Mouse (Mus musculus): Measurements from ENCODE around the gene Plekhg2.

- TF ChIP-seq CTCF (IDR thresholded peaks at IDR 0.05; ENCODE audit: low read depth, low read length): no peak
- TF ChIP-seq POLR2A (IDR thresholded peaks at IDR 0.05; ENCODE audit: borderline replicate concordance, low read depth, low read length): no peak
Observed at GRCm38 (mm10) chr7:28311151-28311925, 61.1 kb downstream of the Plekhg2 start.
